Mouse (Mus musculus) CH12.LX (cell line): ENCODE results near the gene Cort. TPM values are rescaled to one million over a fixed set of nuclear protein-coding genes. Genes with fewer than 3 reads are reported as not detected.

Experiments used
- DNase-seq: peaks from one replicate; pipeline ENCODE4 v3.0.0-alpha.2; 2013; ENCODE audit errors: extremely low read depth
- H3K27ac ChIP-seq: 2 replicates; pipeline ENCODE4 v1.5.1; 2012; ENCODE audit warnings: low read depth, mild to moderate bottlenecking, control low read depth, moderate library complexity; ENCODE audit not compliant: insufficient read depth
- H3K27me3 ChIP-seq: replicated peaks from 2 replicates; pipeline ENCODE3; 2012; ENCODE audit warnings: inconsistent platforms
- H3K36me3 ChIP-seq, 2 experiments: replicated peaks in 1 of 2; 2 replicates each; pipeline versions ENCODE3 to v1.6.1; 2012; ENCODE audit warnings: inconsistent platforms in 1 of 2, low read length in 1 of 2, mild to moderate bottlenecking in 1 of 2, mixed read lengths in 1 of 2, moderate library complexity in 1 of 2; ENCODE audit not compliant: control insufficient read depth in 1 of 2, insufficient read depth in 1 of 2
- H3K4me1 ChIP-seq, 2 experiments: 2 replicates each; pipeline ENCODE4 v1.6.1; 2012; ENCODE audit warnings: inconsistent platforms in 1 of 2, moderate library complexity in 1 of 2; ENCODE audit not compliant: insufficient read depth in 2 of 2, control insufficient read depth in 1 of 2
- H3K4me2 ChIP-seq: 2 replicates; pipeline ENCODE4 v1.6.1; 2012; ENCODE audit warnings: low read depth, mild to moderate bottlenecking, control low read depth; ENCODE audit not compliant: poor library complexity, insufficient read depth, severe bottlenecking
- H3K4me3 ChIP-seq, 3 experiments: fragments of 150-350 bp in 1 of 3; sonication (generic) in 1 of 3; replicated peaks in 1 of 3; 2 replicates each; pipeline versions ENCODE3 to v1.5.1; 2011 to 2012; ENCODE audit warnings: low read depth in 2 of 3, low read length in 2 of 3, mild to moderate bottlenecking in 2 of 3, moderate library complexity in 2 of 3, control low read depth in 1 of 3, improper control_type of control experiment in 1 of 3, inconsistent platforms in 1 of 3, mixed read lengths in 1 of 3; ENCODE audit not compliant: poor library complexity in 1 of 3
- H3K79me2 ChIP-seq: replicated peaks from 2 replicates; pipeline ENCODE4 v1.6.1; 2012; ENCODE audit warnings: mild to moderate bottlenecking, moderate library complexity; ENCODE audit not compliant: control insufficient read depth, poor library complexity, insufficient read depth, severe bottlenecking; ENCODE audit errors: extremely low read depth
- H3K9ac ChIP-seq: 2 replicates; pipeline ENCODE4 v1.6.1; 2012; ENCODE audit warnings: low read depth, mild to moderate bottlenecking, control low read depth, moderate library complexity; ENCODE audit not compliant: insufficient read depth
- H3K9me3 ChIP-seq: replicated peaks from 2 replicates; pipeline ENCODE3; 2012; ENCODE audit warnings: low read length, inconsistent platforms, mixed read lengths
- BHLHE40 ChIP-seq: IDR thresholded peaks from 2 replicates; pipeline ENCODE4 v1.6.1; 2011; ENCODE audit warnings: mild to moderate bottlenecking, low read depth, low read length, improper control_type of control experiment
- CHD1 ChIP-seq: IDR thresholded peaks from 2 replicates; pipeline ENCODE4 v1.6.1; 2012; ENCODE audit warnings: low read depth, low read length, improper control_type of control experiment, inconsistent platforms
- CHD2 ChIP-seq: IDR thresholded peaks from 2 replicates; pipeline ENCODE4 v1.6.1; 2011; ENCODE audit warnings: low read length, improper control_type of control experiment
- CTCF ChIP-seq, 2 experiments: IDR thresholded peaks in 1 of 2; conservative IDR thresholded peaks in 1 of 2; 2 replicates each; pipeline ENCODE4 v1.5.1; 2011 to 2012; ENCODE audit warnings: low read depth in 2 of 2, low read length in 2 of 2, improper control_type of control experiment in 1 of 2, inconsistent platforms in 1 of 2, mild to moderate bottlenecking in 1 of 2, moderate library complexity in 1 of 2
- E2F4 ChIP-seq: IDR thresholded peaks from 2 replicates; pipeline ENCODE4 v1.6.1; 2011; ENCODE audit warnings: low read depth, low read length, improper control_type of control experiment; ENCODE audit not compliant: insufficient replicate concordance
- ELF1 ChIP-seq: IDR thresholded peaks from 2 replicates; pipeline ENCODE4 v1.6.1; 2014; ENCODE audit warnings: low read depth, mild to moderate bottlenecking, inconsistent platforms, low read length, improper control_type of control experiment
- EP300 ChIP-seq: IDR thresholded peaks from 2 replicates; pipeline ENCODE4 v1.6.1; 2011; ENCODE audit warnings: low read length, improper control_type of control experiment
- ETS1 ChIP-seq: conservative IDR thresholded peaks from 2 replicates; pipeline ENCODE4 v1.6.1; 2012; ENCODE audit warnings: low read depth, mild to moderate bottlenecking, inconsistent platforms, low read length, improper control_type of control experiment, moderate library complexity
- GABPA ChIP-seq: IDR thresholded peaks from 2 replicates; pipeline ENCODE4 v1.6.1; 2012; ENCODE audit warnings: low read depth, low read length, improper control_type of control experiment, inconsistent platforms; ENCODE audit not compliant: insufficient replicate concordance
- HCFC1 ChIP-seq: IDR thresholded peaks from 2 replicates; pipeline ENCODE4 v1.6.1; 2012; ENCODE audit warnings: low read depth, mild to moderate bottlenecking, inconsistent platforms, low read length, improper control_type of control experiment
- IRF4 ChIP-seq: IDR thresholded peaks from 2 replicates; pipeline ENCODE4 v1.6.1; 2014; ENCODE audit warnings: low read depth, mild to moderate bottlenecking, inconsistent platforms, low read length, improper control_type of control experiment
- JUN ChIP-seq: IDR thresholded peaks from 2 replicates; pipeline ENCODE4 v1.6.1; 2011; ENCODE audit warnings: low read depth, mild to moderate bottlenecking, low read length, improper control_type of control experiment, moderate library complexity; ENCODE audit not compliant: insufficient read depth
- JUND ChIP-seq: conservative IDR thresholded peaks from 2 replicates; pipeline ENCODE4 v1.6.1; 2011; ENCODE audit warnings: low read depth, low read length, improper control_type of control experiment
- KAT2A ChIP-seq: IDR thresholded peaks from 2 replicates; pipeline ENCODE4 v1.6.1; 2012; ENCODE audit warnings: low read length, improper control_type of control experiment, inconsistent platforms; ENCODE audit not compliant: insufficient replicate concordance
- MAFK ChIP-seq: IDR thresholded peaks from 2 replicates; pipeline ENCODE4 v1.6.1; 2011; ENCODE audit warnings: low read length, improper control_type of control experiment; ENCODE audit not compliant: insufficient replicate concordance
- MAX ChIP-seq: IDR thresholded peaks from 2 replicates; pipeline ENCODE4 v1.6.1; 2011; ENCODE audit warnings: low read length, improper control_type of control experiment
- MAZ ChIP-seq: IDR thresholded peaks from 2 replicates; pipeline ENCODE4 v1.6.1; 2012; ENCODE audit warnings: low read depth, mild to moderate bottlenecking, inconsistent platforms, low read length, improper control_type of control experiment, moderate library complexity
- MEF2A ChIP-seq: IDR thresholded peaks from 2 replicates; pipeline ENCODE4 v1.6.1; 2014; ENCODE audit warnings: low read depth, mild to moderate bottlenecking, inconsistent platforms, low read length, improper control_type of control experiment, borderline replicate concordance
- MXI1 ChIP-seq: IDR thresholded peaks from 2 replicates; pipeline ENCODE4 v1.6.1; 2011; ENCODE audit warnings: mild to moderate bottlenecking, low read depth, low read length, improper control_type of control experiment
- MYC ChIP-seq: IDR thresholded peaks from 2 replicates; pipeline ENCODE4 v1.6.1; 2011; ENCODE audit warnings: low read depth, mild to moderate bottlenecking, improper control_type of control experiment, low read length
- NELFE ChIP-seq: IDR thresholded peaks from 2 replicates; pipeline ENCODE4 v1.6.1; 2011; ENCODE audit warnings: low read depth, low read length, improper control_type of control experiment
- NRF1 ChIP-seq: IDR thresholded peaks from 2 replicates; pipeline ENCODE4 v1.6.1; 2014; ENCODE audit warnings: low read depth, mild to moderate bottlenecking, inconsistent platforms, low read length, improper control_type of control experiment, moderate library complexity
- PAX5 ChIP-seq: IDR thresholded peaks from 2 replicates; pipeline ENCODE4 v1.6.1; 2012; ENCODE audit warnings: low read length, inconsistent platforms, mixed read lengths
- POLR2A ChIP-seq: IDR thresholded peaks from 2 replicates; pipeline ENCODE4 v1.6.1; 2011; ENCODE audit warnings: low read depth, mild to moderate bottlenecking, improper control_type of control experiment, low read length
- POLR2AphosphoS2 ChIP-seq: IDR thresholded peaks from 2 replicates; pipeline ENCODE4 v1.6.1; 2011; ENCODE audit warnings: low read depth, low read length, improper control_type of control experiment
- RAD21 ChIP-seq: IDR thresholded peaks from 2 replicates; pipeline ENCODE4 v1.6.1; 2011; ENCODE audit warnings: low read depth, mild to moderate bottlenecking, low read length, improper control_type of control experiment, moderate library complexity
- RCOR1 ChIP-seq: conservative IDR thresholded peaks from 2 replicates; pipeline ENCODE4 v1.6.1; 2012; ENCODE audit warnings: low read depth, mild to moderate bottlenecking, inconsistent platforms, low read length, improper control_type of control experiment
- SIN3A ChIP-seq: IDR thresholded peaks from 2 replicates; pipeline ENCODE4 v1.6.1; 2012; ENCODE audit warnings: low read length, improper control_type of control experiment, inconsistent platforms
- SMC3 ChIP-seq: IDR thresholded peaks from 2 replicates; pipeline ENCODE4 v1.6.1; 2011; ENCODE audit warnings: low read depth, low read length, improper control_type of control experiment
- TBP ChIP-seq: conservative IDR thresholded peaks from 2 replicates; pipeline ENCODE4 v1.6.1; 2011; ENCODE audit warnings: low read depth, low read length, improper control_type of control experiment
- TCF12 ChIP-seq: IDR thresholded peaks from 2 replicates; pipeline ENCODE4 v1.6.1; 2014; ENCODE audit warnings: low read depth, mild to moderate bottlenecking, inconsistent platforms, low read length, improper control_type of control experiment
- UBTF ChIP-seq: IDR thresholded peaks from 2 replicates; pipeline ENCODE4 v1.6.1; 2012; ENCODE audit warnings: low read depth, mild to moderate bottlenecking, inconsistent platforms, low read length, improper control_type of control experiment, moderate library complexity
- USF1 ChIP-seq: IDR thresholded peaks from 2 replicates; pipeline ENCODE4 v1.6.1; 2014; ENCODE audit warnings: low read depth, mild to moderate bottlenecking, inconsistent platforms, low read length, improper control_type of control experiment
- USF2 ChIP-seq: conservative IDR thresholded peaks from 2 replicates; pipeline ENCODE4 v1.6.1; 2011; ENCODE audit warnings: low read depth, low read length, improper control_type of control experiment
- ZC3H11A ChIP-seq: IDR thresholded peaks from 2 replicates; pipeline ENCODE4 v1.6.1; 2012; ENCODE audit warnings: low read depth, mild to moderate bottlenecking, inconsistent platforms, low read length, improper control_type of control experiment
- ZKSCAN1 ChIP-seq: IDR thresholded peaks from 2 replicates; pipeline ENCODE4 v1.6.1; 2012; ENCODE audit warnings: low read depth, inconsistent platforms, low read length, improper control_type of control experiment, borderline replicate concordance
- ZMIZ1 ChIP-seq: IDR thresholded peaks from 2 replicates; pipeline ENCODE4 v1.6.1; 2012; ENCODE audit warnings: low read depth, mild to moderate bottlenecking, inconsistent platforms, low read length, improper control_type of control experiment
- ZNF384 ChIP-seq: IDR thresholded peaks from 2 replicates; pipeline ENCODE4 v1.6.1; 2012; ENCODE audit warnings: low read depth, low read length, improper control_type of control experiment, inconsistent platforms
- dilution Hi-C: fragments of 300-500 bp; cut with MboI; formaldehyde crosslinking; loops from 2 replicates; pipeline ENCODE4 v1.14.3; 2020; ENCODE audit warnings: low sequenced_read_pairs; ENCODE audit not compliant: extremely low pct_unique_long_range_greater_than_20kb, extremely low pct_ligation_motif_present
- in situ Hi-C: fragments of 300-500 bp; cut with MboI; formaldehyde crosslinking; loops from 3 replicates; pipeline ENCODE4 v1.14.3; 2019; ENCODE audit warnings: low sequenced_read_pairs, low pct_ligation_motif_present, low pct_unique_long_range_greater_than_20kb, mixed read lengths
- polyA plus RNA-seq: library from polyadenylated mRNA; unstranded; fragments of >175 nt; gene quantifications from 2 replicates; pipeline ENCODE4 v1.2.1, GENCODE M21; 2012; ENCODE audit warnings: low read depth; ENCODE audit not compliant: insufficient read length
- total RNA-seq, 2 experiments: library from RNA; depleted of rRNA; stranded (reverse); fragments of 300-350 nt in 1 of 2; fragments of >200 nt in 1 of 2; gene quantifications; 2 replicates each; pipeline ENCODE4 v1.2.3; 2012 to 2014

Gene Cort
- total and polyA plus RNA-seq, 3 experiments = 0.59 to 0.94 TPM; not detected in 1

GRCm38 (mm10) chr4:149131021-149131752 lies 4.6 kb upstream of the Cort start:
- H3K27me3 ChIP-seq = no peaks in the 10 kb centered on the region
- peak overlapping the region; percentile 90; the same call in 1 of the 2 replicates for H3K27ac ChIP-seq
- peaks cover 19 to 55% of the 10 kb centered on the region in 2 experiments for H3K36me3 ChIP-seq
- peaks cover 9 to 58% of the 10 kb centered on the region in 2 experiments; a peak in 3 of 4 replicates for H3K4me1 ChIP-seq
- H3K9me3 ChIP-seq = no peaks in the 10 kb centered on the region
- no peak overlapping the region for H3K9ac ChIP-seq
- DNase-seq = peak; percentile 61
- dilution Hi-C loops = no loop called here
- in situ Hi-C loops = no loop called here
- TF ChIP-seq UBTF (no peak), TBP (no peak), SIN3A (peak; percentile 65), ETS1 (peak; percentile 78), MAZ (0 out of 2 replicates have a peak, but pooled peaks have one; percentile 64), RCOR1 (no peak), KAT2A (no peak), HCFC1 (no peak), NELFE (no peak), MEF2A (0 out of 2 replicates have a peak, but pooled peaks have one; percentile 38), JUN (no peak), MAX (peak; percentile 25; the same call in 1 of the 2 replicates), NRF1 (peak; percentile 28; the same call in 1 of the 2 replicates), USF1 (no peak), CTCF (conservative IDR thresholded peaks at IDR 0.05 in 1 of 2, IDR thresholded peaks at IDR 0.05 in 1 of 2; ENCODE audit: low read depth in 2 of 2, low read length in 2 of 2) (no peak), SMC3 (no peak), POLR2AphosphoS2 (no peak), POLR2A (no peak), ZC3H11A (no peak), MAFK (no peak), CHD1 (no peak), ZMIZ1 (no peak), BHLHE40 (0 out of 2 replicates have a peak, but pooled peaks have one; percentile 56), PAX5 (no peak), MYC (no peak), GABPA (no peak), ELF1 (no peak), ZKSCAN1 (no peak), EP300 (peak; percentile 80), MXI1 (peak; percentile 48; the same call in 1 of the 2 replicates), CHD2 (peak; percentile 42; the same call in 1 of the 2 replicates), TCF12 (peak; percentile 67), E2F4 (no peak), JUND (no peak), RAD21 (no peak), USF2 (no peak), ZNF384 (peak; percentile 20; the same call in 1 of the 2 replicates), IRF4 (no peak)
- peak overlapping the region in 1 of 3 experiments; percentile 34 for H3K4me3 ChIP-seq
- H3K4me2 ChIP-seq = no peak overlapping the region; the same call in 1 of the 2 replicates
- H3K79me2 ChIP-seq = no peaks in the 10 kb centered on the region
